Mouse (Mus musculus) lung, adult 10 weeks (tissue): Measurements from ENCODE around the gene Slc12a1. TPM values are rescaled to one million over a fixed set of nuclear protein-coding genes. Genes with fewer than 3 reads are reported as not detected.

ENCODE experiments used
- polyA plus RNA-seq: library from polyadenylated mRNA; stranded (reverse); fragments of 350-450 nt; fragmentation: Illumina TruSeq; extraction: RNeasy Lipid Tissue Mini Kit (QIAGEN cat#74804); gene quantifications from one replicate; pipeline ENCODE4 v1.2.3, GENCODE M21; 2014; ENCODE audit warnings: low read depth, low replicate concordance; ENCODE audit not compliant: insufficient read depth

Slc12a1 gene
- polyA plus RNA-seq: not detected

GRCm38 (mm10) chr2:125152388-125152787 is at the start of gene Slc12a1:
TSS of gene Slc12a1 (plus strand) at chr2:125152505.

DNA sequence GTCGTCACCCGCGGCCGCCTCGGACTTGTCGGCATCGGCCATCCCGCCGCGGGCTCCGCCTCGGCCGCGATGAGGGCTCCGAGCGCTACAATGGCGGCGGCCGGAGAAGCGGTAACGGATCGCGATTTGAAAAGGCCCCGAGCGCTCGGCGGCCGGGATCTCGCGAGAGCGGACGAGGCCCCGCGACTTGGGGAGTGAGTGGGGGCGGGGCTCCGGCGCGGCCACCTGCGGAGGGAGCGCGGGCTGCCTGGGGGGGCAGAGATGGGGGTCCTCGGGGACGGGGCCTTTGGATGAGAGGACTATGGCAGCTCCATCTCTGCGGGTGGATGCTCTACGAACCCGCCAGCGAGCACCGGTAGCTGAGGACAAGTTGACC is 28.8 kb upstream of the Slc12a1 start, which contains the start of gene Myef2:
Myef2 (minus strand) TSS at position 185 of the 376 bp plus-strand sequence.

GRCm38 (mm10) chr2:125135903-125136811 is 16.1 kb upstream of the Slc12a1 start, which contains the start of gene Ctxn2:
TSS of gene Ctxn2 (plus strand) at chr2:125136692.

DNA sequence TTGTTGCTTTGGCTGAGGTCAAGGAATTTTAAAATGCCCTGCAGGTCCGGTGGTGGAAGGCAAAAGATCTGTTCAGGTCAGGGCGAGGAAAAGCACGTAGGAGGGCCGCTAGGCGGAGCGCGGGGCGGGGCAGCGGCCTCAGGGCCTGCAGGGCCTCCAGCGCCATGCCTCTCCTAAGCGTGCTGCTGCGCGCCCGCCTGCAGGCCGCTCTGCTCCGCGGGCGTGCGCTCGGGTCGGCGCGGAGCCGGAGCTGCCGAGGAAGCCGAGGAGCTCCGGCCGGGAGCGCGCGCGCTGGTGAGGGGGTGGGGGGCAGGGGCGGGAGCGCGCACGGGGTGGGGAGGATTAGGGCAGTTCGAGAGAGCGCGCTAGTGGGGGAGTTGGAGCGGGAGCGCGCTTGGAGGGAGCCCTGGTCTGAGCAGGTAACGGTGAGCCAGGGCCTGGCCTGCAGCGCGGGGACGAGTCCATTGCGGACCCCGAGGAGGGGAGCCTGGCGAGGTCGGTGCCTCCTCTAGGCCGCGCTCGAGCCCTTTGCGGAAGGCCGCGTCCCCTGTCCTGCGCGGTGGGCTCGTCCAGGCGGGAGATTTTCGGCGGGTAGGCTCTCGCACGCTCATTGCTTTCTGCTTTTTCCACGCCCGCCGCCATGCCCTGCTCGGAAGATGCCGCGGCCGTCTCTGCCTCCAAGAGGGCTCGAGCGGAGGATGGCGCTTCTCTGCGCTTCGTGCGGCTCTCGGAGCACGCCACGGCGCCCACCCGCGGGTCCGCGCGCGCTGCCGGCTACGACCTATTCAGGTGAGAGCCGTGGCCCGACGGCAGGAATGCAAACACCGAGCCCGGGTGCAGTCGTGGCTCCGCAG is 95.0 kb downstream of the Slc12a1 start, which contains the start of gene Dut:
Dut (plus strand) TSS at position 83 of the 854 bp plus-strand sequence.

Other genes with a start within 250 kb of the Slc12a1 start
- gene Slc24a5, start 84.4 kb upstream of the Slc12a1 start, polyA plus RNA-seq: 0.11 TPM
- gene Myef2, start 28.8 kb upstream of the Slc12a1 start, polyA plus RNA-seq: 12.7 TPM
- gene Ctxn2, start 15.8 kb upstream of the Slc12a1 start, polyA plus RNA-seq: not detected
- 19.9 TPM for gene Dut, start 94.7 kb downstream of the Slc12a1 start, polyA plus RNA-seq